Comparison of ENCODE assay signal across 23 mouse cellular contexts in the genomic region with DNA sequence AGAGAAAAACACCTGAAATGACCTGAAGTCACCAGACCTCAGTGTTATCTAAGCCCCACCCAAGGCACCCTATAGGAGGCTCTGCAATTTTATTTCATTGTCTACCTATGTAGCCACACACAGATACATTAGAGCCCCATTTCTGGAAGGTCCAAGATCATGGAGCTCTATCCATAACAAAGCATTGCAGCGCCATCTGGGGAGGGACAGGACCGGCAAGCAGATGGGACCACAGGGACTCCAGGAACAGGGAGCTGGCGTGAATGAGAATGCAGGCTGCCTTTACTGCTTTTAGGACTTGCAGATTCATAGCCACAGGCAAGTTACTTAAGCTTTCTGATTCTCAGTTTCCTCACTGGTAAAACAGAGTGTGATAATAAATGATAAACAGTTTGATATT.
DNase-seq lines count a peak whose midpoint lies in the region; ATAC-seq and TF ChIP-seq lines count a peak whose summit lies in the region.
"Had no signal": no experiment of that assay in that cellular context is flagged by ENCODE, and none has a peak within 500 bp of the region (broad histone marks: within the 10 kb centered on the region; RNA-seq: fewer than 3 reads in every experiment).

No protein-coding gene starts in this region.

- H3K4me3 ChIP-seq in cerebellum, adult 2 months (replicated peaks; ENCODE audit: insufficient read depth, low read depth, low read length), result no peak overlapping the region
- H3K4me3 ChIP-seq in hindbrain, embryonic 16.5 days (ENCODE audit: low read length), result no peak overlapping the region
- H3K4me3 ChIP-seq: forebrain, embryonic 15.5 days; heart, embryonic 13.5 days; left cerebral cortex, adult 2 months; limb, embryonic 10.5 days had no signal

- H3K27ac ChIP-seq in cerebellum, adult 2 months (ENCODE audit: insufficient read depth, low read length), result no peak overlapping the region
- no peak overlapping the region for H3K27ac ChIP-seq in hindbrain, embryonic 16.5 days (ENCODE audit: low read depth, low read length)
- H3K27ac ChIP-seq: forebrain, embryonic 15.5 days; heart, embryonic 13.5 days; left cerebral cortex, adult 2 months; limb, embryonic 10.5 days; macrophage had no signal

- no peak overlapping the region for H3K4me2 ChIP-seq in hindbrain, embryonic 16.5 days (ENCODE audit: low read length)
- H3K4me2 ChIP-seq: forebrain, embryonic 15.5 days; heart, embryonic 13.5 days had no signal

- no peaks in the 10 kb centered on the region for H3K27me3 ChIP-seq in cerebellum, adult 2 months (ENCODE audit: control insufficient read depth, insufficient read depth, low read length)
- H3K27me3 ChIP-seq in hindbrain, embryonic 16.5 days (replicated peaks; ENCODE audit: control insufficient read depth, insufficient read depth, low read length), result no peaks in the 10 kb centered on the region
- H3K27me3 ChIP-seq: forebrain, embryonic 15.5 days; heart, embryonic 13.5 days had no signal

- WGBS in cerebellum, adult 2 months, result 4% methylated on average over 3 of the region's 3 CpGs
- WGBS in hindbrain, embryonic 16.5 days, result 41% methylated on average over 3 of the region's 3 CpGs

- H3K9ac ChIP-seq in hindbrain, embryonic 16.5 days (ENCODE audit: low read depth, low read length), result no peak overlapping the region
- H3K9ac ChIP-seq: forebrain, embryonic 15.5 days; heart, embryonic 13.5 days; liver, postnatal 0 days had no signal

- H3K9me3 ChIP-seq in hindbrain, embryonic 16.5 days (ENCODE audit: control insufficient read depth, low read length), result no peaks in the 10 kb centered on the region
- H3K9me3 ChIP-seq: forebrain, embryonic 15.5 days; heart, embryonic 13.5 days; limb, embryonic 10.5 days had no signal

- ATAC-seq in hindbrain, embryonic 16.5 days, result no peak
- ATAC-seq: forebrain, embryonic 15.5 days; inflammation-experienced regulatory T-cells, adult 6 months; liver, postnatal 0 days; lung, postnatal 0 days had no signal

- no peaks in the 10 kb centered on the region for H3K36me3 ChIP-seq in hindbrain, embryonic 16.5 days (ENCODE audit: control insufficient read depth, insufficient read depth, low read length)
- H3K36me3 ChIP-seq: forebrain, embryonic 15.5 days; heart, embryonic 13.5 days; limb, embryonic 10.5 days had no signal

- peaks cover 56% of the 10 kb centered on the region for H3K4me1 ChIP-seq in cerebellum, adult 2 months (ENCODE audit: control insufficient read depth, insufficient read depth, low read length)
- peaks cover 9% of the 10 kb centered on the region for H3K4me1 ChIP-seq in hindbrain, embryonic 16.5 days (ENCODE audit: control insufficient read depth, insufficient read depth, low read depth, low read length)
- H3K4me1 ChIP-seq: heart, embryonic 13.5 days had no signal

- TF ChIP-seq POLR2A in cerebellum, adult 2 months (IDR thresholded peaks at IDR 0.05; ENCODE audit: borderline replicate concordance, insufficient read depth, low read length), result no peak

- TF ChIP-seq CTCF in cerebellum, adult 2 months (IDR thresholded peaks at IDR 0.05; ENCODE audit: borderline replicate concordance, insufficient read depth, low read depth, low read length), result peak; percentile 76; the same call in 1 of the 2 replicates

- peak; percentile 28 for DNase-seq in layer of hippocampus, adult 9-11 months
- DNase-seq in layer of hippocampus, postnatal 25 days (ENCODE audit: extremely low spot score in 1 of 2, low spot score in 1 of 2), result no peak
- peak; percentile 71 for DNase-seq in cerebellum, adult 11 months
- peak; percentile 72 to 81 for DNase-seq in cerebellum, adult 2 months
- DNase-seq in cerebellum, postnatal 25 days, result peak; percentile 78 to 85
- DNase-seq in MN1 (ENCODE audit: low spot score), result no peak
- DNase-seq: adrenal gland, postnatal 10 days; gastrocnemius, postnatal 25 days; heart, adult 18-20 months; heart, postnatal 14 days; kidney, adult 2 months; kidney, postnatal 10 days; liver, postnatal 0 days; thymus, adult 2 months; thymus, postnatal 4 days had no signal

Comparison
In these comparisons a context has a peak if more than half of its experiments do, and no peak if none do; other contexts are left out.
1. DNase-seq: peak in layer of hippocampus, adult 9-11 months (single experiment), cerebellum, adult 11 months (single experiment), cerebellum, adult 2 months (2 of 2) and cerebellum, postnatal 25 days (2 of 2); none in layer of hippocampus, postnatal 25 days (0 of 2) and MN1 (single experiment).